Comparison of ENCODE assay signal across 24 mouse cellular contexts in the genomic region with DNA sequence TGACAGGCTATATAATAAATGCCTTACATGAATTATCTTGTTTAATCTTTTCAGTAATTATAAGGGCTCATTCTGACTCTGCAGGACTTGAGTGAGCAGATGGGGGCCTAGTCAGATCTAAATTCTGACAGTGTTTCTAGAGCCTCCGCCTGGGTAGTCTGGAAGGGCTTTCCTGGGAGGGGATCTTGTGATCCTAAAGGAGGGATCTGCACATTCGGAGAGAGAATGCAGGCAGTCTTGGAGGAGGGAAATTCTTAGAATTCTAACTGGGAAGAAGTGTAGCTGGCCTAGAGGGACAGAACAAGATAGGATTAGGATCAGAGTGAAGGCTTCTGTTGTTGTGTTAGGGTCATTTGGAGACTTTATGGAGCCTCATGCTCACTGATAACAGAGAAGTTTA. TPM values are rescaled to one million over a fixed set of nuclear protein-coding genes. Genes with fewer than 3 reads are reported as not detected.
DNase-seq lines count a peak whose midpoint lies in the region; ATAC-seq and TF ChIP-seq lines count a peak whose summit lies in the region.
"Had no signal": no experiment of that assay in that cellular context is flagged by ENCODE, and none has a peak within 500 bp of the region (broad histone marks: within the 10 kb centered on the region; RNA-seq: fewer than 3 reads in every experiment).

No protein-coding gene starts in this region.

- H3K4me1 ChIP-seq in forebrain, embryonic 13.5 days, result peaks cover 55% of the 10 kb centered on the region
- H3K4me1 ChIP-seq in forebrain, embryonic 12.5 days, result peaks cover 27% of the 10 kb centered on the region
- H3K4me1 ChIP-seq in hindbrain, postnatal 0 days (ENCODE audit: insufficient read depth, low read length), result peaks cover 17% of the 10 kb centered on the region
- 0 out of 2 replicates have a peak, but pooled peaks cover 2% of the 10 kb centered on the region for H3K4me1 ChIP-seq in hindbrain, embryonic 11.5 days (replicated peaks; ENCODE audit: control insufficient read depth, insufficient read depth, low read length)
- H3K4me1 ChIP-seq in midbrain, embryonic 16.5 days (ENCODE audit: control insufficient read depth, insufficient read depth, low read length), result peaks cover 24% of the 10 kb centered on the region
- peaks cover 11% of the 10 kb centered on the region; the same call in 1 of the 2 replicates for H3K4me1 ChIP-seq in midbrain, embryonic 11.5 days (ENCODE audit: control insufficient read depth, insufficient read depth, low read length)

- H3K9me3 ChIP-seq in forebrain, embryonic 13.5 days (replicated peaks), result no peaks in the 10 kb centered on the region
- H3K9me3 ChIP-seq in forebrain, embryonic 12.5 days, result no peaks in the 10 kb centered on the region
- H3K9me3 ChIP-seq in hindbrain, postnatal 0 days (ENCODE audit: low read length), result no peaks in the 10 kb centered on the region
- H3K9me3 ChIP-seq in hindbrain, embryonic 11.5 days (ENCODE audit: control insufficient read depth, low read length), result no peaks in the 10 kb centered on the region
- no peaks in the 10 kb centered on the region for H3K9me3 ChIP-seq in midbrain, embryonic 16.5 days (replicated peaks; ENCODE audit: control insufficient read depth, low read length, poor library complexity, severe bottlenecking)
- no peaks in the 10 kb centered on the region for H3K9me3 ChIP-seq in midbrain, embryonic 11.5 days (ENCODE audit: control insufficient read depth, low read length)
- H3K9me3 ChIP-seq: neural tube, embryonic 12.5 days had no signal

- H3K79me2 ChIP-seq in myocyte (ENCODE audit: control insufficient read depth, insufficient read depth), result peaks cover 68% of the 10 kb centered on the region

- no peak overlapping the region for H3K27ac ChIP-seq in forebrain, embryonic 13.5 days
- no peak overlapping the region for H3K27ac ChIP-seq in forebrain, embryonic 12.5 days
- no peak overlapping the region for H3K27ac ChIP-seq in hindbrain, postnatal 0 days
- no peak overlapping the region for H3K27ac ChIP-seq in hindbrain, embryonic 11.5 days (ENCODE audit: low read depth, low read length)
- no peak overlapping the region for H3K27ac ChIP-seq in midbrain, embryonic 16.5 days (ENCODE audit: low read length)
- H3K27ac ChIP-seq in midbrain, embryonic 11.5 days (ENCODE audit: low read depth, low read length), result no peak overlapping the region
- H3K27ac ChIP-seq: kidney, postnatal 0 days; neural tube, embryonic 12.5 days had no signal

- no peak for DNase-seq in hindbrain, postnatal 0 days (ENCODE audit: low spot score)
- no peak for DNase-seq in hindbrain, embryonic 11.5 days (ENCODE audit: low spot score)
- no peak for DNase-seq in midbrain, embryonic 11.5 days (ENCODE audit: low spot score, missing footprints)
- DNase-seq in kidney, adult 18-20 months, result no peak
- DNase-seq: adrenal gland, adult 8-10 months; cerebellum, adult 11 months; gastrocnemius, postnatal 25 days; layer of hippocampus, postnatal 36 days; thymus, postnatal 14 days had no signal

- H3K4me2 ChIP-seq in forebrain, embryonic 13.5 days, result no peak overlapping the region; the same call in 1 of the 2 replicates
- H3K4me2 ChIP-seq in forebrain, embryonic 12.5 days, result no peak overlapping the region
- peak overlapping the region; percentile 60 for H3K4me2 ChIP-seq in hindbrain, postnatal 0 days (ENCODE audit: low read depth, low read length)
- no peak overlapping the region for H3K4me2 ChIP-seq in hindbrain, embryonic 11.5 days (replicated peaks; ENCODE audit: low read depth, low read length)
- H3K4me2 ChIP-seq in midbrain, embryonic 16.5 days (ENCODE audit: low read length), result peak overlapping the region; percentile 93; the same call in 1 of the 2 replicates
- no peak overlapping the region for H3K4me2 ChIP-seq in midbrain, embryonic 11.5 days
- H3K4me2 ChIP-seq in myocyte (ENCODE audit: low read depth), result peak overlapping the region; percentile 78

- H3K9ac ChIP-seq in forebrain, embryonic 13.5 days, result peak overlapping the region; percentile 90; the same call in 1 of the 2 replicates
- no peak overlapping the region for H3K9ac ChIP-seq in forebrain, embryonic 12.5 days
- no peak overlapping the region for H3K9ac ChIP-seq in hindbrain, postnatal 0 days (replicated peaks; ENCODE audit: low read length)
- H3K9ac ChIP-seq in hindbrain, embryonic 11.5 days (ENCODE audit: low read depth, low read length), result no peak overlapping the region
- no peak overlapping the region for H3K9ac ChIP-seq in midbrain, embryonic 16.5 days (ENCODE audit: low read depth, low read length)
- H3K9ac ChIP-seq in midbrain, embryonic 11.5 days (ENCODE audit: low read length), result no peak overlapping the region

- no peak overlapping the region for H3ac ChIP-seq in myocyte (ENCODE audit: control insufficient read depth, insufficient read length)

- no peak for TF ChIP-seq POLR2A in myocyte (IDR thresholded peaks at IDR 0.05; ENCODE audit: insufficient read length, low read depth)

- no peak for ATAC-seq in forebrain, embryonic 13.5 days
- ATAC-seq in forebrain, embryonic 12.5 days (ENCODE audit: low FRiP score), result no peak
- no peak for ATAC-seq in hindbrain, postnatal 0 days
- ATAC-seq in hindbrain, embryonic 11.5 days (ENCODE audit: low FRiP score), result no peak
- ATAC-seq in midbrain, embryonic 16.5 days, result no peak
- ATAC-seq in midbrain, embryonic 11.5 days (ENCODE audit: low FRiP score), result no peak
- ATAC-seq: CD4-positive, CD25-positive, alpha-beta regulatory T cell, adult 4 months; hindbrain, embryonic 16.5 days; intestine, postnatal 0 days; Patski had no signal

- WGBS in forebrain, embryonic 13.5 days, result 60% methylated on average over 2 of the region's 2 CpGs
- WGBS in forebrain, embryonic 12.5 days, result 65% methylated on average over 2 of the region's 2 CpGs
- 58% methylated on average over 2 of the region's 2 CpGs for WGBS in hindbrain, postnatal 0 days
- WGBS in hindbrain, embryonic 11.5 days, result 70% methylated on average over 2 of the region's 2 CpGs
- WGBS in midbrain, embryonic 16.5 days, result 48% methylated on average over 2 of the region's 2 CpGs
- WGBS in midbrain, embryonic 11.5 days, result 56% methylated on average over 2 of the region's 2 CpGs

- H3K27me3 ChIP-seq in forebrain, embryonic 13.5 days, result peaks cover 10% of the 10 kb centered on the region
- H3K27me3 ChIP-seq in forebrain, embryonic 12.5 days, result peaks cover 13% of the 10 kb centered on the region
- H3K27me3 ChIP-seq in hindbrain, postnatal 0 days (ENCODE audit: insufficient read depth, low read length), result no peaks in the 10 kb centered on the region
- H3K27me3 ChIP-seq in hindbrain, embryonic 11.5 days (ENCODE audit: control insufficient read depth, insufficient read depth, low read length), result peaks cover 2% of the 10 kb centered on the region; the same call in 1 of the 2 replicates
- no peaks in the 10 kb centered on the region for H3K27me3 ChIP-seq in midbrain, embryonic 16.5 days (ENCODE audit: control insufficient read depth, insufficient read depth, low read depth, low read length)
- H3K27me3 ChIP-seq in midbrain, embryonic 11.5 days (ENCODE audit: control insufficient read depth, insufficient read depth, low read length), result peaks cover 4% of the 10 kb centered on the region; the same call in 1 of the 2 replicates
- H3K27me3 ChIP-seq in myocyte (ENCODE audit: control insufficient read depth, insufficient read depth, insufficient read length), result no peaks in the 10 kb centered on the region
- H3K27me3 ChIP-seq: Patski had no signal

- H3K4me3 ChIP-seq in forebrain, embryonic 13.5 days, result 0 out of 2 replicates have a peak overlapping the region, but pooled peaks have one; percentile 67
- H3K4me3 ChIP-seq in forebrain, embryonic 12.5 days (replicated peaks), result no peak overlapping the region
- H3K4me3 ChIP-seq in hindbrain, postnatal 0 days (ENCODE audit: low read length), result peak overlapping the region; percentile 93; the same call in 1 of the 2 replicates
- no peak overlapping the region for H3K4me3 ChIP-seq in hindbrain, embryonic 11.5 days (ENCODE audit: low read depth, low read length)
- no peak overlapping the region for H3K4me3 ChIP-seq in midbrain, embryonic 16.5 days (ENCODE audit: low read depth, low read length)
- no peak overlapping the region for H3K4me3 ChIP-seq in midbrain, embryonic 11.5 days (ENCODE audit: low read depth, low read length)
- H3K4me3 ChIP-seq in myocyte, result peak overlapping the region; percentile 60
- H3K4me3 ChIP-seq: neural tube, embryonic 12.5 days had no signal

- no peaks in the 10 kb centered on the region for H3K36me3 ChIP-seq in forebrain, embryonic 13.5 days (ENCODE audit: poor library complexity, severe bottlenecking)
- no peaks in the 10 kb centered on the region for H3K36me3 ChIP-seq in forebrain, embryonic 12.5 days (replicated peaks)
- H3K36me3 ChIP-seq in hindbrain, postnatal 0 days (ENCODE audit: insufficient read depth, low read length), result no peaks in the 10 kb centered on the region
- no peaks in the 10 kb centered on the region for H3K36me3 ChIP-seq in hindbrain, embryonic 11.5 days (ENCODE audit: control insufficient read depth, insufficient read depth, low read length)
- H3K36me3 ChIP-seq in midbrain, embryonic 16.5 days (ENCODE audit: control insufficient read depth, insufficient read depth, low read length), result no peaks in the 10 kb centered on the region
- no peaks in the 10 kb centered on the region for H3K36me3 ChIP-seq in midbrain, embryonic 11.5 days (ENCODE audit: control insufficient read depth, insufficient read depth, low read length)
- H3K36me3 ChIP-seq in myocyte (ENCODE audit: control insufficient read depth, insufficient read depth), result no peaks in the 10 kb centered on the region
- H3K36me3 ChIP-seq: neural tube, embryonic 12.5 days had no signal

- TF ChIP-seq CTCF in hindbrain, postnatal 0 days (IDR thresholded peaks at IDR 0.05; ENCODE audit: low read depth), result no peak

RNA-seq across cellular contexts. Expression of a gene that starts 2.2 kb away (rescaled TPM):
- 120 and 122 TPM in 2 replicates for polyA plus RNA-seq in forebrain, embryonic 13.5 days (2015; fragmentation: Nextera tagmentation; extraction: Ambion mirVana)
- polyA plus RNA-seq in forebrain, embryonic 12.5 days (2016; fragmentation: Nextera tagmentation; extraction: Ambion mirVana), result 130 and 138 TPM in 2 replicates
- total RNA-seq in hindbrain, postnatal 0 days (2014; rRNA removed), result 96.7 and 105 TPM in 2 replicates
- 143 and 145 TPM in 2 replicates for polyA plus RNA-seq in hindbrain, postnatal 0 days (2015; fragmentation: Nextera tagmentation; extraction: Ambion mirVana)
- 102 TPM in 2 replicates for polyA plus RNA-seq in hindbrain, embryonic 11.5 days (2014; fragmentation: Nextera tagmentation; extraction: Ambion mirVana)
- 137 and 144 TPM in 2 replicates for polyA plus RNA-seq in midbrain, embryonic 16.5 days (2015; fragmentation: Nextera tagmentation; extraction: Ambion mirVana)
- 109 and 111 TPM in 2 replicates for polyA plus RNA-seq in midbrain, embryonic 11.5 days (2014; fragmentation: Nextera tagmentation; extraction: Ambion mirVana)
- polyA plus RNA-seq in myocyte (2012; fragmentation: generic; extraction: Trizol), result 57.9 TPM

RNA-seq across cellular contexts. Expression of a gene that starts 27.8 kb away (rescaled TPM):
- polyA plus RNA-seq in forebrain, embryonic 13.5 days (2015; fragmentation: Nextera tagmentation; extraction: Ambion mirVana), result 9.0 and 10.2 TPM in 2 replicates
- polyA plus RNA-seq in forebrain, embryonic 12.5 days (2016; fragmentation: Nextera tagmentation; extraction: Ambion mirVana), result 10.9 TPM in 2 replicates
- total RNA-seq in hindbrain, postnatal 0 days (2014; rRNA removed), result 19.5 and 20.4 TPM in 2 replicates
- 10.3 and 10.7 TPM in 2 replicates for polyA plus RNA-seq in hindbrain, postnatal 0 days (2015; fragmentation: Nextera tagmentation; extraction: Ambion mirVana)
- polyA plus RNA-seq in hindbrain, embryonic 11.5 days (2014; fragmentation: Nextera tagmentation; extraction: Ambion mirVana), result 8.1 and 10.3 TPM in 2 replicates
- polyA plus RNA-seq in midbrain, embryonic 16.5 days (2015; fragmentation: Nextera tagmentation; extraction: Ambion mirVana), result 15.4 and 15.7 TPM in 2 replicates
- 7.5 and 8.0 TPM in 2 replicates for polyA plus RNA-seq in midbrain, embryonic 11.5 days (2014; fragmentation: Nextera tagmentation; extraction: Ambion mirVana)
- polyA plus RNA-seq in myocyte (2012; fragmentation: generic; extraction: Trizol), result 10.9 TPM

RNA-seq across cellular contexts. Expression of a gene that starts 28.1 kb away (rescaled TPM):
- polyA plus RNA-seq in forebrain, embryonic 13.5 days (2015; fragmentation: Nextera tagmentation; extraction: Ambion mirVana), result 125 and 130 TPM in 2 replicates
- 133 and 137 TPM in 2 replicates for polyA plus RNA-seq in forebrain, embryonic 12.5 days (2016; fragmentation: Nextera tagmentation; extraction: Ambion mirVana)
- 50.4 and 63.3 TPM in 2 replicates for total RNA-seq in hindbrain, postnatal 0 days (2014; rRNA removed)
- polyA plus RNA-seq in hindbrain, postnatal 0 days (2015; fragmentation: Nextera tagmentation; extraction: Ambion mirVana), result 89.5 and 94.0 TPM in 2 replicates
- polyA plus RNA-seq in hindbrain, embryonic 11.5 days (2014; fragmentation: Nextera tagmentation; extraction: Ambion mirVana), result 70.2 and 78.5 TPM in 2 replicates
- polyA plus RNA-seq in midbrain, embryonic 16.5 days (2015; fragmentation: Nextera tagmentation; extraction: Ambion mirVana), result 99.2 and 110 TPM in 2 replicates
- polyA plus RNA-seq in midbrain, embryonic 11.5 days (2014; fragmentation: Nextera tagmentation; extraction: Ambion mirVana), result 83.7 and 91.7 TPM in 2 replicates
- 43.6 TPM for polyA plus RNA-seq in myocyte (2012; fragmentation: generic; extraction: Trizol)

RNA-seq across cellular contexts. Expression of a gene that starts 46.0 kb away (rescaled TPM):
- polyA plus RNA-seq in forebrain, embryonic 13.5 days (2015; fragmentation: Nextera tagmentation; extraction: Ambion mirVana), result not detected in 2 replicates
- polyA plus RNA-seq in forebrain, embryonic 12.5 days (2016; fragmentation: Nextera tagmentation; extraction: Ambion mirVana), result 0.15 TPM in 1 of 2 replicates, not detected in the other
- total RNA-seq in hindbrain, postnatal 0 days (2014; rRNA removed), result not detected in 2 replicates
- not detected in 2 replicates for polyA plus RNA-seq in hindbrain, postnatal 0 days (2015; fragmentation: Nextera tagmentation; extraction: Ambion mirVana)
- not detected in 2 replicates for polyA plus RNA-seq in hindbrain, embryonic 11.5 days (2014; fragmentation: Nextera tagmentation; extraction: Ambion mirVana)
- 0.21 TPM in 1 of 2 replicates, not detected in the other for polyA plus RNA-seq in midbrain, embryonic 16.5 days (2015; fragmentation: Nextera tagmentation; extraction: Ambion mirVana)
- not detected in 2 replicates for polyA plus RNA-seq in midbrain, embryonic 11.5 days (2014; fragmentation: Nextera tagmentation; extraction: Ambion mirVana)
- polyA plus RNA-seq in myocyte (2012; fragmentation: generic; extraction: Trizol), result not detected
- total RNA-seq: adrenal gland, adult 8-10 months; ES-E14; gastrocnemius, postnatal 25 days; layer of hippocampus, postnatal 36 days; left cerebral cortex, postnatal 36 days; liver, adult 2 months had no signal
- polyA plus RNA-seq: CD4-positive, CD25-positive, alpha-beta regulatory T cell, adult 4 months; heart, postnatal 0 days; intestine, postnatal 0 days; kidney, postnatal 0 days; liver, adult 2 months; lung, embryonic 16.5 days; neural tube, embryonic 12.5 days; Patski had no signal

RNA-seq across cellular contexts. Expression of a gene that starts 47.2 kb away (rescaled TPM):
- 0.25 and 0.48 TPM in 2 replicates for polyA plus RNA-seq in forebrain, embryonic 13.5 days (2015; fragmentation: Nextera tagmentation; extraction: Ambion mirVana)
- polyA plus RNA-seq in forebrain, embryonic 12.5 days (2016; fragmentation: Nextera tagmentation; extraction: Ambion mirVana), result not detected in 2 replicates
- total RNA-seq in hindbrain, postnatal 0 days (2014; rRNA removed), result not detected in 2 replicates
- 0.49 TPM in 1 of 2 replicates, not detected in the other for polyA plus RNA-seq in hindbrain, postnatal 0 days (2015; fragmentation: Nextera tagmentation; extraction: Ambion mirVana)
- not detected in 2 replicates for polyA plus RNA-seq in hindbrain, embryonic 11.5 days (2014; fragmentation: Nextera tagmentation; extraction: Ambion mirVana)
- 0.51 TPM in 1 of 2 replicates, not detected in the other for polyA plus RNA-seq in midbrain, embryonic 16.5 days (2015; fragmentation: Nextera tagmentation; extraction: Ambion mirVana)
- polyA plus RNA-seq in midbrain, embryonic 11.5 days (2014; fragmentation: Nextera tagmentation; extraction: Ambion mirVana), result not detected in 2 replicates
- polyA plus RNA-seq in myocyte (2012; fragmentation: generic; extraction: Trizol), result not detected
- total RNA-seq: ES-E14; gastrocnemius, postnatal 25 days; layer of hippocampus, postnatal 36 days; left cerebral cortex, postnatal 36 days; liver, adult 2 months had no signal
- polyA plus RNA-seq: CD4-positive, CD25-positive, alpha-beta regulatory T cell, adult 4 months; heart, postnatal 0 days; intestine, postnatal 0 days; kidney, postnatal 0 days; liver, adult 2 months; lung, embryonic 16.5 days; Patski had no signal

Comparison
In these comparisons a context has a peak if more than half of its experiments do, and no peak if none do; other contexts are left out.
1. H3K4me2 ChIP-seq: peak in hindbrain, postnatal 0 days (single experiment), midbrain, embryonic 16.5 days (single experiment) and myocyte (single experiment); none in forebrain, embryonic 13.5 days (single experiment), forebrain, embryonic 12.5 days (single experiment), hindbrain, embryonic 11.5 days (single experiment) and midbrain, embryonic 11.5 days (single experiment).
2. H3K4me3 ChIP-seq: peak in forebrain, embryonic 13.5 days (single experiment), hindbrain, postnatal 0 days (single experiment) and myocyte (single experiment); none in forebrain, embryonic 12.5 days (single experiment), hindbrain, embryonic 11.5 days (single experiment), midbrain, embryonic 16.5 days (single experiment) and midbrain, embryonic 11.5 days (single experiment).